Mouse (Mus musculus) adrenal gland (tissue): ENCODE data around the gene Otop2.

Source experiments
- intact Hi-C: fragments of 180-260 bp; cut with DNase I; formaldehyde crosslinking; loops from one replicate; pipeline ENCODE4 v1.15.1; 2025

The Otop2 gene

GRCm38 (mm10) chr11:115376722-115377121, 69.8 kb downstream of the Otop2 start:
- intact Hi-C loops = no loop called here

DNA sequence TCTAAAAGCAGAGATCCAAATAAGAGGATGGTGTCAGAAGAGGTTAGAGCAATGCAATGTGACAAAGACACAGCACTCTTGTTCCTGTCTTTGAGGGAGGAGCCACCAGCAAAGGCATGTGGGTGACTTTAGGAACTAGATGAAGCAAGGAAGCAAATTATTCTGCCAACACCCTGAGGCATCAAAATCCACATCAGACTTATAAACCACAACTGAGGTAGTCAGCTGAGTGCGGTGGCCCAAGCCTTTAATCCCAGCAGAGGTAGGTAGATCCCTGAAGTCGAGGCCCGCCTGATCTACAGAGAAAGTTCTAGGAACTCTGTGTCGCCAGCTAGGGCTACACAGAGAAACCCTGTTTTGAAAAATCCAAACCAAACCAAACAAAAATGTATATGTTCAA, 70.3 kb downstream of the Otop2 start:
- intact Hi-C loops = no loop called here

DNA sequence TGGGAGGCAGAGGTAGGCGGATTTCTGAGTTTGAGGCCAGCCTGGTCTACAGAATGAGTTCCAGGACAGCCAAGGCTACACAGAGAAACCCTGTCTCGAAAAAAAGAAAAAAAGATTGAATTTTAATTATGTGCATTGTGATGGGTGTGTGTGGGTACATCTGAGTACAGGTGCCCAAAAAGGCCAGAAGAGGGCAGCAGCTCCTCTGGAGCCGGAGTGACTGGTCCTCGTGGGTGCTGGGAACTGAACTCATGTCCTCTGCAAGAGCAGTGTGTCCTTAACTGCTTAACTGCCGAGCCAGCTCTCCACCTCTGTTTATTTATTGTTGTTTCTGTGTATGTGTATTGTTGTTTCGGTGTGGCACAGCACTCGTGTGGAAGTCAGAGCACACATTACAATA, 70.9 kb downstream of the Otop2 start:
- intact Hi-C loops = no loop called here

GRCm38 (mm10) chr11:115381276-115381675, 74.3 kb downstream of the Otop2 start:
- intact Hi-C loops = no loop called here
